Comparison of ENCODE assay signal across 21 mouse cellular contexts in genomic region chr17:34599891-34600290, GRCm38 (mm10). TPM values are rescaled to one million over a fixed set of nuclear protein-coding genes. Genes with fewer than 3 reads are reported as not detected.
DNase-seq lines count a peak whose midpoint lies in the region; ATAC-seq lines count a peak whose summit lies in the region.
"Had no signal": no experiment of that assay in that cellular context is flagged by ENCODE, and none has a peak within 500 bp of the region (broad histone marks: within the 10 kb centered on the region; RNA-seq: fewer than 3 reads in every experiment).

No protein-coding gene starts in this region.

- no peak for ATAC-seq in kidney, embryonic 16.5 days (ENCODE audit: low FRiP score, low TSS enrichment)
- no peak for ATAC-seq in midbrain, embryonic 11.5 days (ENCODE audit: low FRiP score)
- ATAC-seq in midbrain, embryonic 16.5 days = no peak
- ATAC-seq: forebrain, postnatal 0 days; liver, embryonic 12.5 days had no signal

- H3K27me3 ChIP-seq in kidney, embryonic 16.5 days (ENCODE audit: insufficient read depth, low read length) = no peaks in the 10 kb centered on the region
- no peaks in the 10 kb centered on the region for H3K27me3 ChIP-seq in midbrain, embryonic 11.5 days (ENCODE audit: control insufficient read depth, insufficient read depth, low read length)
- no peaks in the 10 kb centered on the region for H3K27me3 ChIP-seq in midbrain, embryonic 16.5 days (ENCODE audit: control insufficient read depth, insufficient read depth, low read depth, low read length)
- H3K27me3 ChIP-seq: CH12.LX; hindbrain, embryonic 12.5 days; limb, embryonic 12.5 days; liver, embryonic 12.5 days had no signal

- H3K36me3 ChIP-seq in kidney, embryonic 16.5 days (ENCODE audit: insufficient read depth, low read length) = peaks cover 27% of the 10 kb centered on the region
- peaks cover 10% of the 10 kb centered on the region for H3K36me3 ChIP-seq in midbrain, embryonic 11.5 days (ENCODE audit: control insufficient read depth, insufficient read depth, low read length)
- H3K36me3 ChIP-seq in midbrain, embryonic 16.5 days (ENCODE audit: control insufficient read depth, insufficient read depth, low read length) = peaks cover 18% of the 10 kb centered on the region

- no peak overlapping the region for H3K9ac ChIP-seq in kidney, embryonic 16.5 days (replicated peaks; ENCODE audit: low read length)
- no peak overlapping the region for H3K9ac ChIP-seq in midbrain, embryonic 11.5 days (ENCODE audit: low read length)
- no peak overlapping the region for H3K9ac ChIP-seq in midbrain, embryonic 16.5 days (ENCODE audit: low read depth, low read length)
- H3K9ac ChIP-seq: forebrain, postnatal 0 days; hindbrain, embryonic 12.5 days; limb, embryonic 12.5 days; liver, embryonic 12.5 days had no signal

- H3K9me3 ChIP-seq in kidney, embryonic 16.5 days (ENCODE audit: low read length) = no peaks in the 10 kb centered on the region
- H3K9me3 ChIP-seq in midbrain, embryonic 11.5 days (ENCODE audit: control insufficient read depth, low read length) = no peaks in the 10 kb centered on the region
- no peaks in the 10 kb centered on the region for H3K9me3 ChIP-seq in midbrain, embryonic 16.5 days (replicated peaks; ENCODE audit: control insufficient read depth, low read length, poor library complexity, severe bottlenecking)
- H3K9me3 ChIP-seq: hindbrain, embryonic 12.5 days; limb, embryonic 12.5 days; liver, embryonic 12.5 days had no signal

- peaks cover 55% of the 10 kb centered on the region for H3K4me1 ChIP-seq in kidney, embryonic 16.5 days (ENCODE audit: insufficient read depth, low read length)
- peaks cover 22% of the 10 kb centered on the region for H3K4me1 ChIP-seq in midbrain, embryonic 11.5 days (ENCODE audit: control insufficient read depth, insufficient read depth, low read length)
- H3K4me1 ChIP-seq in midbrain, embryonic 16.5 days (ENCODE audit: control insufficient read depth, insufficient read depth, low read length) = peaks cover 12% of the 10 kb centered on the region

- no peak overlapping the region for H3K4me3 ChIP-seq in kidney, embryonic 16.5 days (ENCODE audit: low read length)
- no peak overlapping the region for H3K4me3 ChIP-seq in midbrain, embryonic 11.5 days (ENCODE audit: low read depth, low read length)
- H3K4me3 ChIP-seq in midbrain, embryonic 16.5 days (ENCODE audit: low read depth, low read length) = no peak overlapping the region
- H3K4me3 ChIP-seq: hindbrain, embryonic 12.5 days; limb, embryonic 12.5 days; liver, embryonic 12.5 days had no signal

- H3K27ac ChIP-seq in kidney, embryonic 16.5 days (ENCODE audit: low read length) = no peak overlapping the region
- no peak overlapping the region for H3K27ac ChIP-seq in midbrain, embryonic 11.5 days (ENCODE audit: low read depth, low read length)
- no peak overlapping the region for H3K27ac ChIP-seq in midbrain, embryonic 16.5 days (ENCODE audit: low read length)
- H3K27ac ChIP-seq: hindbrain, embryonic 12.5 days; limb, embryonic 12.5 days; liver, embryonic 12.5 days had no signal

- H3K4me2 ChIP-seq in kidney, embryonic 16.5 days (replicated peaks; ENCODE audit: low read depth, low read length) = no peak overlapping the region
- no peak overlapping the region for H3K4me2 ChIP-seq in midbrain, embryonic 11.5 days
- H3K4me2 ChIP-seq in midbrain, embryonic 16.5 days (ENCODE audit: low read length) = no peak overlapping the region
- H3K4me2 ChIP-seq: hindbrain, embryonic 12.5 days; limb, embryonic 12.5 days; liver, embryonic 12.5 days had no signal

- peak; percentile 44 for DNase-seq in cerebellum, adult 9-10 months
- no peak for DNase-seq in cerebellum, postnatal 4 days (ENCODE audit: low spot score in 2 of 2)
- peak; percentile 8 for DNase-seq in kidney, adult 11 months
- peak; percentile 10 for DNase-seq in midbrain, embryonic 11.5 days (ENCODE audit: low spot score, missing footprints)
- no peak for DNase-seq in spleen, postnatal 10 days (ENCODE audit: low spot score in 2 of 2)
- DNase-seq: adrenal gland, postnatal 14 days; B cell, adult 2 months; forebrain, postnatal 0 days; gastrocnemius, postnatal 14 days; heart, adult 11 months; heart, postnatal 14 days; kidney, adult 8-10 months; kidney, postnatal 36 days; layer of hippocampus, postnatal 36 days; thymus, postnatal 25 days had no signal

- 80% methylated on average over 9 of the region's 9 CpGs for WGBS in kidney, embryonic 16.5 days
- 74% methylated on average over 9 of the region's 9 CpGs for WGBS in midbrain, embryonic 11.5 days
- 76% methylated on average over 9 of the region's 9 CpGs for WGBS in midbrain, embryonic 16.5 days

RNA-seq across cellular contexts. Expression of gene Ager, which starts 2.2 kb away (rescaled TPM):
- 8.8 and 16.8 TPM in 2 replicates for polyA plus RNA-seq in kidney, embryonic 16.5 days (2015; fragmentation: Nextera tagmentation; extraction: Ambion mirVana)
- polyA plus RNA-seq in midbrain, embryonic 11.5 days (2014; fragmentation: Nextera tagmentation; extraction: Ambion mirVana) = 1.4 and 1.6 TPM in 2 replicates
- 0.95 and 1.1 TPM in 2 replicates for polyA plus RNA-seq in midbrain, embryonic 16.5 days (2015; fragmentation: Nextera tagmentation; extraction: Ambion mirVana)

RNA-seq across cellular contexts. Expression of gene Rnf5, which starts 3.6 kb away (rescaled TPM):
- polyA plus RNA-seq in kidney, embryonic 16.5 days (2015; fragmentation: Nextera tagmentation; extraction: Ambion mirVana) = 185 and 190 TPM in 2 replicates
- polyA plus RNA-seq in midbrain, embryonic 11.5 days (2014; fragmentation: Nextera tagmentation; extraction: Ambion mirVana) = 180 and 185 TPM in 2 replicates
- polyA plus RNA-seq in midbrain, embryonic 16.5 days (2015; fragmentation: Nextera tagmentation; extraction: Ambion mirVana) = 291 and 298 TPM in 2 replicates

RNA-seq across cellular contexts. Expression of gene Agpat1, which starts 4.2 kb away (rescaled TPM):
- 81.8 and 83.1 TPM in 2 replicates for polyA plus RNA-seq in kidney, embryonic 16.5 days (2015; fragmentation: Nextera tagmentation; extraction: Ambion mirVana)
- 68.4 and 75.3 TPM in 2 replicates for polyA plus RNA-seq in midbrain, embryonic 11.5 days (2014; fragmentation: Nextera tagmentation; extraction: Ambion mirVana)
- 118 TPM in 2 replicates for polyA plus RNA-seq in midbrain, embryonic 16.5 days (2015; fragmentation: Nextera tagmentation; extraction: Ambion mirVana)

RNA-seq across cellular contexts. Expression of gene Pbx2, which starts 8.8 kb away (rescaled TPM):
- 13.1 and 15.6 TPM in 2 replicates for polyA plus RNA-seq in kidney, embryonic 16.5 days (2015; fragmentation: Nextera tagmentation; extraction: Ambion mirVana)
- 17.3 and 20.1 TPM in 2 replicates for polyA plus RNA-seq in midbrain, embryonic 11.5 days (2014; fragmentation: Nextera tagmentation; extraction: Ambion mirVana)
- polyA plus RNA-seq in midbrain, embryonic 16.5 days (2015; fragmentation: Nextera tagmentation; extraction: Ambion mirVana) = 9.4 and 9.7 TPM in 2 replicates

RNA-seq across cellular contexts. Expression of gene Gpsm3, which starts 10.3 kb away (rescaled TPM):
- polyA plus RNA-seq in kidney, embryonic 16.5 days (2015; fragmentation: Nextera tagmentation; extraction: Ambion mirVana) = 21.5 and 25.6 TPM in 2 replicates
- polyA plus RNA-seq in midbrain, embryonic 11.5 days (2014; fragmentation: Nextera tagmentation; extraction: Ambion mirVana) = 4.4 and 4.8 TPM in 2 replicates
- 3.9 and 4.3 TPM in 2 replicates for polyA plus RNA-seq in midbrain, embryonic 16.5 days (2015; fragmentation: Nextera tagmentation; extraction: Ambion mirVana)

Comparison
In these comparisons a context has a peak if more than half of its experiments do, and no peak if none do; other contexts are left out.
1. DNase-seq: peak in cerebellum, adult 9-10 months (single experiment), kidney, adult 11 months (single experiment) and midbrain, embryonic 11.5 days (single experiment); none in cerebellum, postnatal 4 days (0 of 2) and spleen, postnatal 10 days (0 of 2).